Mouse (Mus musculus) hindbrain, embryonic 15.5 days (tissue): ENCODE results near the gene Zfp607b. TPM values are rescaled to one million over a fixed set of nuclear protein-coding genes. Genes with fewer than 3 reads are reported as not detected.

ENCODE experiments used
- ATAC-seq: fragments of 200-750 bp; cut with Nextera tagmentation; 2 replicates; pipeline ENCODE4 v1.8.0; 2017; ENCODE audit warnings: low read depth, moderate number of reproducible peaks, moderate TSS enrichment; ENCODE audit not compliant: low FRiP score
- H3K27ac ChIP-seq: fragments of 300-500 bp; sonication (generic); replicated peaks from 2 replicates; pipeline ENCODE4 v1.5.1; 2015; ENCODE audit warnings: mild to moderate bottlenecking, inconsistent platforms
- H3K27me3 ChIP-seq: fragments of 300-500 bp; sonication (generic); 2 replicates; pipeline ENCODE4 v1.6.1; 2015; ENCODE audit warnings: control low read depth, inconsistent platforms
- H3K36me3 ChIP-seq: fragments of 300-500 bp; sonication (generic); 2 replicates; pipeline ENCODE4 v1.6.1; 2015; ENCODE audit warnings: control low read depth, inconsistent platforms
- H3K4me1 ChIP-seq: fragments of 300-500 bp; sonication (generic); replicated peaks from 2 replicates; pipeline ENCODE4 v1.6.1; 2015; ENCODE audit warnings: control low read depth, inconsistent platforms
- H3K4me2 ChIP-seq: fragments of 300-500 bp; sonication (generic); 2 replicates; pipeline ENCODE4 v1.6.1; 2015; ENCODE audit warnings: moderate library complexity, mild to moderate bottlenecking, inconsistent platforms
- H3K4me3 ChIP-seq: fragments of 300-500 bp; sonication (generic); 2 replicates; pipeline ENCODE4 v1.5.1; 2015; ENCODE audit warnings: mild to moderate bottlenecking, inconsistent platforms
- H3K9ac ChIP-seq: fragments of 300-500 bp; sonication (generic); 2 replicates; pipeline ENCODE4 v1.6.1; 2015; ENCODE audit warnings: inconsistent platforms
- H3K9me3 ChIP-seq: fragments of 300-500 bp; sonication (generic); 2 replicates; pipeline ENCODE4 v1.6.1; 2016; ENCODE audit warnings: control low read depth, inconsistent platforms
- WGBS: fragments of 180-500 bp; shearing (Covaris S2); methylation state at CpG from one replicate; pipeline ENCODE4 v1.1.7; 2015; 5-methylcytosine and 5-hydroxymethylcytosine counted together
- polyA plus RNA-seq: library from polyadenylated mRNA; unstranded; fragments of >200 nt; fragmentation: Nextera tagmentation; extraction: Ambion mirVana; gene quantifications from 2 replicates; pipeline ENCODE4 v1.2.1, GENCODE M21; 2015

Zfp607b gene
- polyA plus RNA-seq, 1 experiment from 2014 or later = 13.8 TPM

- H3K4me1 ChIP-seq = peaks cover 19% of the 10 kb centered on the region
- ATAC-seq = no peak
- H3K27me3 ChIP-seq = 0 out of 2 replicates have a peak, but pooled peaks cover 6% of the 10 kb centered on the region
- H3K9ac ChIP-seq = no peak overlapping the region
- H3K36me3 ChIP-seq = peaks cover 38% of the 10 kb centered on the region
- 64% methylated on average over 14 of the region's 14 CpGs for WGBS
- H3K4me2 ChIP-seq = no peak overlapping the region
- no peaks in the 10 kb centered on the region for H3K9me3 ChIP-seq
- H3K4me3 ChIP-seq = no peak overlapping the region
- no peak overlapping the region for H3K27ac ChIP-seq
Observed at GRCm38 (mm10) chr7:27658712-27659663, 30.2 kb upstream of the Zfp607b start.

- 0 out of 2 replicates have a peak, but pooled peaks cover 6% of the 10 kb centered on the region for H3K27me3 ChIP-seq
- no peaks in the 10 kb centered on the region for H3K9me3 ChIP-seq
- H3K4me3 ChIP-seq = no peak overlapping the region
- no peak overlapping the region for H3K4me2 ChIP-seq
- no peak overlapping the region for H3K27ac ChIP-seq
- H3K9ac ChIP-seq = no peak overlapping the region
- WGBS = 93% methylated on average over 4 of the region's 4 CpGs
- peaks cover 50% of the 10 kb centered on the region for H3K36me3 ChIP-seq
- no peaks in the 10 kb centered on the region for H3K4me1 ChIP-seq
- no peak for ATAC-seq
Observed at GRCm38 (mm10) chr7:27662038-27662437, 27.1 kb upstream of the Zfp607b start.

GRCm38 (mm10) chr7:27673064-27673574 is 16.0 kb upstream of the Zfp607b start:
- Histone ChIP-seq H3K9me3 (no peaks in the 10 kb centered on the region), H3K27ac (peak overlapping the region; percentile 90), H3K4me1 (peaks cover 51% of the 10 kb centered on the region), H3K9ac (peak overlapping the region; percentile 88), H3K4me3 (peak overlapping the region; percentile 84), H3K27me3 (no peaks in the 10 kb centered on the region), H3K4me2 (peak overlapping the region; percentile 98), H3K36me3 (0 out of 2 replicates have a peak, but pooled peaks cover 4% of the 10 kb centered on the region)
- 47% methylated on average over 9 of the region's 9 CpGs for WGBS
- ATAC-seq = no peak

- H3K9ac ChIP-seq = peak overlapping the region; percentile 88
- no peaks in the 10 kb centered on the region for H3K9me3 ChIP-seq
- no peaks in the 10 kb centered on the region for H3K36me3 ChIP-seq
- peak overlapping the region; percentile 98 for H3K4me2 ChIP-seq
- 1% methylated on average over 51 of the region's 52 CpGs for WGBS
- H3K27ac ChIP-seq = peak overlapping the region; percentile 90
- peak; percentile 23; the same call in 1 of the 2 replicates for ATAC-seq
- no peaks in the 10 kb centered on the region for H3K27me3 ChIP-seq
- H3K4me3 ChIP-seq = peak overlapping the region; percentile 84
- H3K4me1 ChIP-seq = peaks cover 51% of the 10 kb centered on the region
Observed at GRCm38 (mm10) chr7:27673575-27674131, 15.5 kb upstream of the Zfp607b start.

- no peaks in the 10 kb centered on the region for H3K27me3 ChIP-seq
- H3K9ac ChIP-seq = peak overlapping the region; percentile 88
- peak overlapping the region; percentile 98 for H3K4me2 ChIP-seq
- ATAC-seq = peak; percentile 69; the same call in 1 of the 2 replicates
- no peaks in the 10 kb centered on the region for H3K36me3 ChIP-seq
- peaks cover 49% of the 10 kb centered on the region for H3K4me1 ChIP-seq
- peak overlapping the region; percentile 84 for H3K4me3 ChIP-seq
- WGBS = under 1% methylated on average over 21 of the region's 38 CpGs
- peak overlapping the region; percentile 90 for H3K27ac ChIP-seq
- H3K9me3 ChIP-seq = no peaks in the 10 kb centered on the region
Observed at GRCm38 (mm10) chr7:27674195-27674521, 15.0 kb upstream of the Zfp607b start.

- Histone ChIP-seq H3K4me2 (peak within 1 kb of the TSS; percentile 98), H3K9ac (peak within 1 kb of the TSS; percentile 88), H3K9me3 (no peaks in the 10 kb centered on the region), H3K36me3 (no peaks in the 10 kb centered on the region), H3K4me1 (peaks cover 44% of the 10 kb centered on the region), H3K27ac (peak within 1 kb of the TSS; percentile 90), H3K27me3 (no peaks in the 10 kb centered on the region), H3K4me3 (peak within 1 kb of the TSS; percentile 84)
- WGBS = under 1% methylated on average over 31 of the region's 31 CpGs
- ATAC-seq = peak; percentile 97
Observed at GRCm38 (mm10) chr7:27674522-27675221, 14.5 kb upstream of the Zfp607b start, which contains the start of gene Map3k10. Gene Map3k10, minus strand, starts transcription at chr7:27674598.

- Histone ChIP-seq H3K36me3 (no peaks in the 10 kb centered on the region), H3K4me2 (peak overlapping the region; percentile 98), H3K4me1 (peaks cover 39% of the 10 kb centered on the region), H3K27ac (peak overlapping the region; percentile 90), H3K4me3 (peak overlapping the region; percentile 84), H3K9ac (peak overlapping the region; percentile 88), H3K9me3 (no peaks in the 10 kb centered on the region), H3K27me3 (no peaks in the 10 kb centered on the region)
- no peak for ATAC-seq
- WGBS = 26% methylated on average over 14 of the region's 14 CpGs
Observed at GRCm38 (mm10) chr7:27675222-27675612, 13.9 kb upstream of the Zfp607b start.

- 81% methylated on average over 2 of the region's 2 CpGs for WGBS
- Histone ChIP-seq H3K9me3 (no peaks in the 10 kb centered on the region), H3K4me1 (peaks cover 10% of the 10 kb centered on the region), H3K36me3 (no peaks in the 10 kb centered on the region), H3K27me3 (no peaks in the 10 kb centered on the region), H3K4me2 (no peak overlapping the region), H3K4me3 (no peak overlapping the region), H3K9ac (no peak overlapping the region), H3K27ac (no peak overlapping the region)
- ATAC-seq = no peak
Observed at GRCm38 (mm10) chr7:27683218-27683617, 5.9 kb upstream of the Zfp607b start.

GRCm38 (mm10) chr7:27685220-27685619 is 3.9 kb upstream of the Zfp607b start:
- no peak for ATAC-seq
- peaks cover 22% of the 10 kb centered on the region for H3K4me1 ChIP-seq
- peak overlapping the region; percentile 51 for H3K4me2 ChIP-seq
- no peaks in the 10 kb centered on the region for H3K9me3 ChIP-seq
- no peaks in the 10 kb centered on the region for H3K36me3 ChIP-seq
- H3K27ac ChIP-seq = 0 out of 2 replicates have a peak overlapping the region, but pooled peaks have one; percentile 22
- peak overlapping the region; percentile 37 for H3K9ac ChIP-seq
- 39% methylated on average over 5 of the region's 5 CpGs for WGBS
- no peaks in the 10 kb centered on the region for H3K27me3 ChIP-seq
- H3K4me3 ChIP-seq = peak overlapping the region; percentile 27

- peak overlapping the region; percentile 51 for H3K4me2 ChIP-seq
- no peak for ATAC-seq
- peak overlapping the region; percentile 27 for H3K4me3 ChIP-seq
- H3K36me3 ChIP-seq = no peaks in the 10 kb centered on the region
- peak overlapping the region; percentile 37 for H3K9ac ChIP-seq
- H3K27ac ChIP-seq = 0 out of 2 replicates have a peak overlapping the region, but pooled peaks have one; percentile 22
- 1% methylated on average over 6 of the region's 6 CpGs for WGBS
- no peaks in the 10 kb centered on the region for H3K9me3 ChIP-seq
- no peaks in the 10 kb centered on the region for H3K27me3 ChIP-seq
- peaks cover 27% of the 10 kb centered on the region for H3K4me1 ChIP-seq
Observed at GRCm38 (mm10) chr7:27685681-27686080, 3.5 kb upstream of the Zfp607b start.

GRCm38 (mm10) chr7:27687043-27687442 is 2.1 kb upstream of the Zfp607b start:
- no peaks in the 10 kb centered on the region for H3K9me3 ChIP-seq
- H3K27me3 ChIP-seq = no peaks in the 10 kb centered on the region
- no peak overlapping the region for H3K9ac ChIP-seq
- H3K4me2 ChIP-seq = no peak overlapping the region
- no peak for ATAC-seq
- H3K36me3 ChIP-seq = no peaks in the 10 kb centered on the region
- no peak overlapping the region for H3K4me3 ChIP-seq
- H3K4me1 ChIP-seq = peaks cover 29% of the 10 kb centered on the region
- H3K27ac ChIP-seq = no peak overlapping the region
- 92% methylated on average over 1 of the region's 1 CpGs for WGBS
